Mouse (Mus musculus): Measurements from ENCODE around the gene Kcnq2.

Kcnq2 gene

DNA sequence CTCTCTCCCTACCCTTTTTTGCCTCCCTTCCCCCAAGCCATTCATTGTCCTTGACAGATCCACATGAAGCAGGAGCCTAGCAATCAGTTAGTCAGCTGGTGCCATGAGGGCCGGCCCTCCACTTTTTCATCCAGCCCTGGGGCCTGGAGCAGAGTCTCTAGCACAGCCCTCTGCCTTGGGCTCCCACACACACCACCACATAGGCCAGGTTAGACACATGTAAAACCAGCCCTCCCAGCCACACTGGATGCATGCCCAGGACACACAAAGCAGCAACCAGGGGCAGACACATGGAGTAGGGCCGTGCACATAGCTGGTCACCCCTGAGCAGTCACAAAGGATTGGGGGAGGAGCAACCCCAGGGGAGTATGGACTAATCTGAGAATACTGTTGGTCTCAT is 32.9 kb downstream of the Kcnq2 start:
- DNase-seq (ENCODE audit: low spot score): no peak

DNA sequence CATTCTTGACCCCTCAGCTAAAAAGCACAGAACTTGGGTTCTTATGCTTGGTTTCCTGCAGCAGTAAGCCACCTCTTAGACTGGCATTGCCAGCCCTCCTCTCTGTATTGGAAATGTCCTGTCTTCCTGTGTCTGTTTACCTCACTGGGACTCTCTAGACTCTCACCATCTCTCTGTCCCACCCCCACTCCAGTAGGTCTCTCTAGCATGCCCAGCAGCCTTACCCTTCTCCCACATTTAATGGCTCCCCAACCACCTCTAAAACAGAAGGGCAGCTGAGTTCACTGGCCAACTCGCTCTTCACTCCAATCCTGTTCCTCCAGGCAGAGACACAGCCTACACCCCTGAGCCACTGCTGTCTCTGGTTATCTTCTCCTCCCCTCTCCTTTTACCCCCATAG is 33.5 kb downstream of the Kcnq2 start:
- DNase-seq (ENCODE audit: low spot score): no peak

DNA sequence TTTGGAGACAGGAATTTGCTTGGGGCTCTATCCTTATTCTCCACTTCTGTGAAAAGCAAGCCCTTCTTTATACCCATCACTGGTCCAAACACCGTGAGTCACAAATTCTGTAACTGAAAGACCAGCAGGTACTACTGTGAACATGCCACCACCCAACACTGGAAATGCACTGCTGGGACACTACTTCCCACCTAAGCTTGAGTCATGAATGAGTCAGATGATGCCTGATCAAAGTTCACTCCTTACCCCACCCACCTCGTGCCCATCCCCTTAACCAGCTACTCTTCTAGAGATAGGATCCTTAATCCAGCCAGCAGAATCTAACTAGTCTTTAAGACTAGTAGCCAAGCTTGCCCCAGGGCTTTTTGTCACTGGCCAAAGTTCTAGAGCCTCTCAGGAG is 35.0 kb downstream of the Kcnq2 start:
- DNase-seq (ENCODE audit: low spot score): no peak

- no peak for DNase-seq (ENCODE audit: low spot score)
These were observed 45.0 kb downstream of the Kcnq2 start for GRCm38 (mm10) chr2:181090123-181090522.

GRCm38 (mm10) chr2:181084997-181085396 is 50.1 kb downstream of the Kcnq2 start:
- no peak for DNase-seq (ENCODE audit: low spot score)

DNA sequence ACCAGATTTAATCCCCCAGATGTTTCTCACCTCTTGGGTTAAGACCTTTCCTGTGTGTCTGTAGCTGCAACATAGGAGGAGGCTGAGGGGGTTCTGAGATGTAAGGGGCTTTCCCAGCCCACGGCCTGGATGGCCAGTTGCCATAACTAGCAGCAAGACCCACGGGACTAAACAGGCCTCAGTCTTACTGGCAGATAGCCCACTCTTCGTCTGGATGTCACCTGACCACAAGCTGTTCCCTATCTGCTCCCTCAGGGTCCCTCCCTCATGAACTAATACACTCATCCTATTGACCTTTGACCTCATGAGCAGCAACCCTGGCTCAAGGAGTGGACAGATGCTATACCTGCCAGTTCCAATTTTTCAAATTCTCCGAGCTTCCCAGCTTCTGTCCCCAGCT is 51.2 kb downstream of the Kcnq2 start:
- no peak for DNase-seq (ENCODE audit: low spot score)

DNA sequence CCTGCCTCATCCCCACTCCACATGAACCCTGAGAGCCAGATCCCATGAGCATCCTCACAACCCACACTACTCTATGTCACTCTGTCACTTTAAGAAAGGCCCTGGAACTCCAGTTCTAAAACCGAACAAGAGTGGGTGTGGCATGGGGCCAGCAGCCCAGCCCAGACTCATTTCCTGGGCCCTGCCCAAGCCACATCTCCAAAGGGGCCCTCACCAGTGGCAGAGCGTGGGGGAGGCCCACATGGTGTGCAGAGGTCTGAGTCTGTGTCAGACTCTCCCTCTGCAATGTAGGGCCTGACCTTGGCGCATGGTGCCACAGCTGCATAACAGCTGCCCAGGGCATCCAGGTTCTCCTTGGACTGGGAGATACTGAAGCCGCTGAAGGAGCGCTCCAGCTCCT is 54.2 kb downstream of the Kcnq2 start:
- no peak for DNase-seq (ENCODE audit: low spot score)

DNA sequence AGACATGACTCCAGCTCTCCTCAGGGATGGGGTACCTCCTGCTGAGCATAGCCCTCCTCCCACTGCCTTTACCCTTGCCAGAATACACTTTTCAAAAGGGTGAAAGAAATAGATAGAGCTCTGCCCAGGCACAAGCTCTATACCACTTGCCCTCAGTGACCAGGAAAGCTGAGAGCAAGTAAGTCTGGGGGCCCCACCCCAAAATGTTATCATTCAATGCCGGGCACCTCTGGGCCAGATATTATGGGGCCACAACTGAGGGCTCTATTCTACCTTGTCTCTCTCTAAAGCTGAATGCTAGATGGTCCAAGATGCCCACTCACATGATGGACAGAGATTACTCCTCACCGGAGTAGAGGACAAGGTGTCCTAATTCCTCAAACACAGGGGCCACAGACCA is 55.6 kb downstream of the Kcnq2 start:
- no peak for DNase-seq (ENCODE audit: low spot score)

DNA sequence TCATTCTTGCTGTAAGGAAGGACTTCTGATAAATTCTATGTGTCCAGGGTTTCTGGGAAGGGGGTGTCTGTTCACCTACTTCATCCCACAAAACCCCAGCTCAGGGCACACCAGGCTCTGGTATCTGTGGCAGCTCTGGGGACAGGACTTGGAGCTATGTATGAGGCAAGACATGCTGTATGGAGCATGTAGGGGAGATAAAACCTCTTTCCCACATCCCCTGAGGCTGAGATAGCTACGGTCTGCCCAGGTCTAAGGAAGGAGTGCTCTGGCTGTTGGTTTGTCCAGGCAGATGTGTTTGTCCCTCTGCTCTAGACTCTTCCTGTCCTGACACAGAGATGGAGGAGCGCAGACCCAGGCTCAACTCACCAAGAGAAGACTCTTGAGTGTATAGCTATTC is 56.2 kb downstream of the Kcnq2 start:
- DNase-seq (ENCODE audit: low spot score): no peak

GRCm38 (mm10) chr2:181075501-181075900 is 59.6 kb downstream of the Kcnq2 start:
- DNase-seq (ENCODE audit: low spot score): no peak

- DNase-seq (ENCODE audit: low spot score): no peak
These were observed 62.7 kb downstream of the Kcnq2 start for GRCm38 (mm10) chr2:181072403-181072714.

DNA sequence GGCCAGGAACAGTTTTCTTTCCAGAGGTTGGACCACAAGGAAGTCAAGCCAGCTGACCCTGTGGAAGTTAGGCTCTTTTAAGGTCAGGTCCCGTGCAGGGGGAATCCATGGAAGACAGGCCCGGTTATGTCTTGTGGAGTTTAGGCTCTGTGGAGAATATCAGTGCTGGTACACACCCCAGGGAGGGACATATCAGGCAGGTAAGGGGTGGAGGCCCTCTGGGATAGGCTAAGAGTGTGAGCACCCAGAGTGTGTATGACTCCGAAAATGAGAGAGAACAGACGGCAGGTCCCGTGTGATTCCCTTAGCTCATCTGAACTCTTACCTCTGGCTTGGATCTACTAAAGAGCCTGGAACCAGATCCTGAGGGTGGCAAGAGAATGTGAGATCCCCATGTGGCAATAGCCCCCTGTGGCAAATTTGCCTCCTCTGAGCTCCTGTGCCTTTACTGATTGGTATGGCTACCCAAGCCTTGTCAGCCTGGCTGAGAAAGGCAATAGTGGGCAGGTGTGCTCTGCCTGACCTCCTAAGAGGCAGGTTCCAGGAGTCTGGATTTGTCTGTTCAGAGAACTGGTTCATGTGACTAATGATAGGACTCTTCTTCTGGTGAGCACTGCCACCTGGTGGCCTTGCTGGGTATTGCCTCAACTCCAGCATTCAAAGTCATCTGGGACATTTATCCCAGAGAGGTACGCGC is 63.2 kb downstream of the Kcnq2 start:
- peak; percentile 76 for DNase-seq (ENCODE audit: low spot score)

DNA sequence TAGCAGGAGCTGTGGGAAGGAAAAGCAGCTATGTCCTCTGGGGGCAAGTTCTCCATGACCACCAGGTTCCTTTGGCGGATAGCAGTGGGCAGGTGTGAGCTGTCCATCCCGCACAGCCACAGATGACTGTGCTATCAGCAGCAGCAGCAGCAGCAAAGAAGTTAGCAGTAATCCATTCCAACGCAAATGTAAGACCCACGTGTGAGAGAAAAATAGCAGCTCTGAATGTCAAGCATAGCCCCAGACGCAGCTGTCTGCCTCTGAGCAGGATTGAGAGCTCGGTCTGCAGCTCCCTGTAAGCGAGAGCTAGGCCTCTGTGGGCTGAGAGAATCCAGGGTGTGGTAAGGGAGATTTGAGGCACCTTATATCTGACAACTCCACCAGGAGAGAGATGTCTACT is 65.0 kb downstream of the Kcnq2 start:
- no peak for DNase-seq (ENCODE audit: low spot score)

DNA sequence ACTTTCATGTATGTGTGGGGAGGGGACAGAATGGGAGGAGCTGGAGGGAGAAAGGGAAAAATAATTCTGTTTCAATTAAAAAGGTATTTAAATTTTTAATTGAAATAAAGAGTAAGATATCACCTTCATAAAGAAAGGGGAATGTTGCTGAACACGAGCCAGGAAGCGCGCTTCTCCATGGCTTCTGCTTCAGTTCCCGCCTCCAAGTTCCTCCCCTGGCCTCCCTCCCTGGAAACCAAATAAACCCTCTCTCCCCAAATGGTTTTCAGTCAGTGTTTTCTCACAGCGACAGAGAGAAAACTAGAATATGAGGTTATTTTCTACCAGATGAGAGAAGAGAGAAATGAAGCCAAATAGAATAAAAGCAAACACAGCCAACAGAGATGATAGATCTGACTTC is 66.6 kb downstream of the Kcnq2 start:
- DNase-seq (ENCODE audit: low spot score): no peak

GRCm38 (mm10) chr2:181065827-181066226 is 69.3 kb downstream of the Kcnq2 start:
- no peak for DNase-seq (ENCODE audit: low spot score)

- DNase-seq (ENCODE audit: low spot score): peak; percentile 77
These were observed 75.0 kb downstream of the Kcnq2 start for GRCm38 (mm10) chr2:181060127-181060526.

- no peak for DNase-seq (ENCODE audit: low spot score)
These were observed 76.9 kb downstream of the Kcnq2 start for GRCm38 (mm10) chr2:181058193-181058592.

DNA sequence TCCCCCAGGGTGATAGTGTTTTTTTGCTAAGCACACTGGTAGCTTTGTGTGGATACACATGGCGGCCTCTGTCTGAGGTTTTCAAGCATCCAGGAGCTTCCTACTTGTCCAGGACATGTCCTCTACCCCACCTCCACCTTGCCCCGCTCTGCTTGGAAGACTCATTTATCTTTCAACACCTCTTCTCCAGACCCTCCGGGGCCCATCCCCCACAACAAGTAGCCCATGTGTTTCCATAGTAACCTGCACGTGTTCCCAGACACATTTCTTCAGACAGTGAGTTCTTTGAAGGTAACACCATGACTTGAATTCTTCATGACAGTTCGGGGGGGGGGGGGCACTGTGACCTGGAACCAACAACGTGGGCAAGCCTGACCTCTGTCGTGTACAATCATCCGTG is 77.8 kb downstream of the Kcnq2 start:
- DNase-seq (ENCODE audit: low spot score): no peak

DNA sequence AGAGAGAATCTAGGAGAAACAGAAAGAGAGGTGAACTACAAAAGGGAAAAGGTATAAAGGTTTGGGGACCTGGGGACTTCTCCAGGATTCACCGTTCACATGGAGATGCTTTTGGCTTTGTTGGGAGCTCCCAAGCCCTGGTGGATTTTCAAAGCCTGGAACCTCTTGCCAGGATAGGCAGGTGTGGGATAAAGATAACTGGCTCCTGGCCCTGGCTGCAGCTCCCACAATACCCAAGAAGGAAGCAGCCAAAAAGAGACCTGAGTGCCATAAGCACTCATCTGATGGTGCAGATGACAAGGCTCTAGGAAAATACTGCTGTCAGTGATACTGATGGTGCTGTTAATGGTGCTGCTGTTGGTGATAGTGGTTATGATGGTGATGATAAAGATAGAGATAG is 82.9 kb downstream of the Kcnq2 start:
- DNase-seq (ENCODE audit: low spot score): no peak

DNA sequence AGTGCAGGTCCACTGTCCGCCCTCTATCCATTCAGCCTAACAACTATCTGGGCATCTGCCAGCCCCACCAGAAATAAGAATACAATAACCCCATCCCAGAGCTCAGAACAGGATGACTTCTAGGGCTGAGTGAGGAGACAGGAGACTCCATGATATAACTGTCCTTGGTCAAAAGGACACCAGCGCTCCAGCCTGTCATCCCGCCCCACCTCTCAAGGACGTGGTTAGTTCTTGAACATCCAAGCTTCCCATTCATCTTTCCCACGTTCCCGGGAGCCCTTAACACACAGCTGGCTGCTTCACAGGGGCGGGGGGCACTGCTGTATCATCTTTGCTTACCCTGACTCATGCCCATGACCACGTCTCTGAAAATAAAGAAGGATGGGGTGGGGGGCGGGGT is 86.1 kb downstream of the Kcnq2 start:
- no peak for DNase-seq (ENCODE audit: low spot score)

GRCm38 (mm10) chr2:181048252-181048945 is 86.7 kb downstream of the Kcnq2 start:
- DNase-seq (ENCODE audit: low spot score): no peak

DNA sequence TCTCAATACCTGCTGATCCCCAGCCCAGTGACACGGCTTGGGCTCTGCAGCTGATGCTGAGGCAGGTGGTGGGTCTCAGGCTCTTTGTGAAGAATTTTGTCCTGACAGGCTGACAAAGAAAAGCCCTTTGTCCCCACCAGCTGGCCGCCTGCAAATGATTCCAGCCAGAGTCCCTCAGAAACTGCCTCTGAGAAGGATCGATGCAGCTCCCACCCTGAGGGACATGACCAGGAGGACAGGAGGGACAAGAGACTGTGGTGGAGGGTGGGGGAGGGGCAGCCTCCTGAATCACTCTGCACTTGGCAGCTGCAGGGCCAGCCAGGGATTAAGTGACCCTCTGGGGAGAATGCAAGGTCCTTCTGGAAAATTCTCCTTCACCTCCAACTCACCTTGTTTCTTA is 91.1 kb downstream of the Kcnq2 start:
- no peak for DNase-seq (ENCODE audit: low spot score)

DNA sequence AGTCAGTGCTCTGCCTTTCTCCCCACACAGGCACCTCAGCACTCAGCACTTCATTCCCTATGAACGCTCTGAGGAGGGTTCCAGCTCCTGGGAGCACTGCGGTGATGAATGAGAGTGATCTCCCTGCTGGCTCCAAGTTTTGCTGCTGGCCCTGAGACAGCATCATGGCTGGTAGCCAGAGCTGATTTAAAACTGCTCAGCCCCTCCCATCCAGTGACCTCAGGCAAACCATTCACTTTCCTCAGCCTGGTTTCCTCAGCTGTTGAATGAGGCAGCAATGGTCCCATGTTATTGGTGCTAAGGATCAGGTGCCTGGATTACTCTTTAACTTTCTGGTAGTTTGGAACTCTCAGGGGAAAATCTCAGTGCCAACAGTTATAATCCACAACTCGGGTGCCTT is 91.7 kb downstream of the Kcnq2 start, which contains the start of gene Chrna4:
TSS of gene Chrna4 (minus strand) at position 110 of the 400 bp plus-strand sequence.
- DNase-seq (ENCODE audit: low spot score): no peak

GRCm38 (mm10) chr2:181042376-181042775 is 92.7 kb downstream of the Kcnq2 start:
- DNase-seq (ENCODE audit: low spot score): no peak
